In genomic region chr1:24378125-24378821, GRCm38 (mm10) we compare ENCODE assay signal across 9 mouse cellular contexts.
A peak's percentile ranks its signal among the peaks of the same experiment; 100 is the strongest.
DNase-seq lines count a peak whose midpoint lies in the region; ATAC-seq and TF ChIP-seq lines count a peak whose summit lies in the region.
"Had no signal": no experiment of that assay in that cellular context is flagged by ENCODE, and none has a peak within 500 bp of the region (broad histone marks: within the 10 kb centered on the region; RNA-seq: fewer than 3 reads in every experiment).

No protein-coding gene starts in this region.

- H3K4me3 ChIP-seq in liver, embryonic 11.5 days (ENCODE audit: low read depth, low read length) = no peak overlapping the region
- H3K4me3 ChIP-seq in embryonic facial prominence, embryonic 14.5 days (ENCODE audit: low read depth, low read length) = no peak overlapping the region
- no peak overlapping the region for H3K4me3 ChIP-seq in lung, postnatal 0 days (ENCODE audit: low read depth, low read length)
- H3K4me3 ChIP-seq: liver, embryonic 13.5 days had no signal

- H3K36me3 ChIP-seq in liver, embryonic 11.5 days (ENCODE audit: control insufficient read depth, insufficient read depth, low read length) = no peaks in the 10 kb centered on the region
- no peaks in the 10 kb centered on the region for H3K36me3 ChIP-seq in embryonic facial prominence, embryonic 14.5 days (ENCODE audit: control insufficient read depth, insufficient read depth, low read length)
- no peaks in the 10 kb centered on the region for H3K36me3 ChIP-seq in lung, postnatal 0 days (ENCODE audit: insufficient read depth, low read length)
- H3K36me3 ChIP-seq: liver, embryonic 13.5 days had no signal

- no peak overlapping the region for H3K27ac ChIP-seq in liver, embryonic 11.5 days (ENCODE audit: low read depth, low read length)
- no peak overlapping the region for H3K27ac ChIP-seq in embryonic facial prominence, embryonic 14.5 days (replicated peaks; ENCODE audit: low read depth, low read length)
- H3K27ac ChIP-seq in lung, postnatal 0 days (ENCODE audit: low read length) = no peak overlapping the region
- H3K27ac ChIP-seq: liver, embryonic 13.5 days had no signal

- H3K4me2 ChIP-seq in liver, embryonic 11.5 days = no peak overlapping the region
- H3K4me2 ChIP-seq in embryonic facial prominence, embryonic 14.5 days (ENCODE audit: low read depth, low read length) = no peak overlapping the region
- no peak overlapping the region for H3K4me2 ChIP-seq in lung, postnatal 0 days (replicated peaks; ENCODE audit: low read depth, low read length)
- H3K4me2 ChIP-seq: liver, embryonic 13.5 days had no signal

- H3K4me1 ChIP-seq in liver, embryonic 11.5 days (replicated peaks; ENCODE audit: control insufficient read depth, insufficient read depth, low read length) = no peaks in the 10 kb centered on the region
- no peaks in the 10 kb centered on the region for H3K4me1 ChIP-seq in embryonic facial prominence, embryonic 14.5 days (ENCODE audit: control insufficient read depth, insufficient read depth, low read length)
- H3K4me1 ChIP-seq in lung, postnatal 0 days (ENCODE audit: insufficient read depth, low read depth, low read length) = no peaks in the 10 kb centered on the region
- H3K4me1 ChIP-seq: liver, embryonic 13.5 days had no signal

- WGBS in liver, embryonic 11.5 days = 35% methylated on average over 8 of the region's 8 CpGs
- 28% methylated on average over 8 of the region's 8 CpGs for WGBS in embryonic facial prominence, embryonic 14.5 days
- 10% methylated on average over 8 of the region's 8 CpGs for WGBS in lung, postnatal 0 days

- TF ChIP-seq EP300 in lung, postnatal 0 days (IDR thresholded peaks at IDR 0.05) = no peak

- no peaks in the 10 kb centered on the region for H3K27me3 ChIP-seq in liver, embryonic 11.5 days (replicated peaks; ENCODE audit: control insufficient read depth, insufficient read depth, low read length)
- no peaks in the 10 kb centered on the region for H3K27me3 ChIP-seq in embryonic facial prominence, embryonic 14.5 days (replicated peaks; ENCODE audit: control insufficient read depth, insufficient read depth, low read length)
- H3K27me3 ChIP-seq in lung, postnatal 0 days (replicated peaks; ENCODE audit: insufficient read depth, low read length) = no peaks in the 10 kb centered on the region
- H3K27me3 ChIP-seq: liver, embryonic 13.5 days had no signal

- H3K9me3 ChIP-seq in liver, embryonic 11.5 days (ENCODE audit: control insufficient read depth, low read length) = no peaks in the 10 kb centered on the region
- no peaks in the 10 kb centered on the region for H3K9me3 ChIP-seq in embryonic facial prominence, embryonic 14.5 days (ENCODE audit: control insufficient read depth, low read length)
- no peaks in the 10 kb centered on the region for H3K9me3 ChIP-seq in lung, postnatal 0 days (ENCODE audit: low read length)
- H3K9me3 ChIP-seq: liver, embryonic 13.5 days had no signal

- H3K9ac ChIP-seq in liver, embryonic 11.5 days (ENCODE audit: low read depth, low read length) = no peak overlapping the region
- H3K9ac ChIP-seq in embryonic facial prominence, embryonic 14.5 days (ENCODE audit: low read depth, low read length) = no peak overlapping the region
- H3K9ac ChIP-seq in lung, postnatal 0 days (replicated peaks; ENCODE audit: low read depth) = no peak overlapping the region
- H3K9ac ChIP-seq: liver, embryonic 13.5 days had no signal

- TF ChIP-seq POLR2A in brain, embryonic 14.5 days (IDR thresholded peaks at IDR 0.05; ENCODE audit: borderline replicate concordance, extremely low read depth, insufficient read depth, insufficient read length, poor library complexity, severe bottlenecking) = no peak

- ATAC-seq in liver, embryonic 11.5 days (replicated peaks; ENCODE audit: low FRiP score) = no peak
- ATAC-seq in embryonic facial prominence, embryonic 14.5 days (ENCODE audit: low read depth) = peak; percentile 62; the same call in 1 of the 2 replicates
- peak; percentile 67 for ATAC-seq in lung, postnatal 0 days

- DNase-seq in liver = peak; percentile 38
- DNase-seq in liver, embryonic 11.5 days (ENCODE audit: low spot score) = no peak
- peak; percentile 81 for DNase-seq in brain, embryonic 14.5 days (ENCODE audit: low read depth)
- DNase-seq in embryonic facial prominence, embryonic 14.5 days (ENCODE audit: low spot score) = peak; percentile 71
- peak; percentile 34 to 39 for DNase-seq in kidney, postnatal 25 days
- peak; percentile 44 for DNase-seq in lung, postnatal 0 days (ENCODE audit: low spot score)
- DNase-seq in right cerebral cortex, postnatal 4 days = peak; percentile 63
- DNase-seq in B cell, adult 2 months = no peak
- DNase-seq: liver, embryonic 13.5 days had no signal

- peak; percentile 77 for TF ChIP-seq CTCF in brain, embryonic 14.5 days (IDR thresholded peaks at IDR 0.05; ENCODE audit: borderline replicate concordance, extremely low read depth, insufficient read depth, insufficient read length)
- peak; percentile 68 for TF ChIP-seq CTCF in lung, postnatal 0 days (IDR thresholded peaks at IDR 0.05)

Comparison
In these comparisons a context has a peak if more than half of its experiments do, and no peak if none do; other contexts are left out.
1. DNase-seq: peak in liver (single experiment), brain, embryonic 14.5 days (single experiment), embryonic facial prominence, embryonic 14.5 days (single experiment), kidney, postnatal 25 days (2 of 2), lung, postnatal 0 days (single experiment) and right cerebral cortex, postnatal 4 days (single experiment); none in liver, embryonic 11.5 days (single experiment) and B cell, adult 2 months (0 of 2).